Mouse (Mus musculus): ENCODE measurements around the gene Ppil6.
A peak's percentile ranks its signal among the peaks of the same experiment; 100 is the strongest.

The Ppil6 gene

GRCm38 (mm10) chr10:41479961-41480360 is 10.3 kb upstream of the Ppil6 start:
- DNase-seq, result no peak

GRCm38 (mm10) chr10:41480938-41481880 is 9.0 kb upstream of the Ppil6 start:
- no peak for DNase-seq

GRCm38 (mm10) chr10:41482446-41482845 is 7.8 kb upstream of the Ppil6 start:
- DNase-seq, result no peak

- no peak for DNase-seq
These were observed 4.5 kb upstream of the Ppil6 start for GRCm38 (mm10) chr10:41485778-41486177.

GRCm38 (mm10) chr10:41486506-41487170 is 3.6 kb upstream of the Ppil6 start:
- DNase-seq, result no peak

- DNase-seq, result no peak
These were observed 1.4 kb upstream of the Ppil6 start for GRCm38 (mm10) chr10:41488877-41489276.

- DNase-seq, result peak; percentile 58
These were observed 945 bp upstream of the Ppil6 start for GRCm38 (mm10) chr10:41489294-41489693.

GRCm38 (mm10) chr10:41490518-41490873 is 257 bp downstream of the Ppil6 start:
- DNase-seq, result no peak

- peak; percentile 53 for DNase-seq
These were observed 872 bp downstream of the Ppil6 start for GRCm38 (mm10) chr10:41491111-41491510.

GRCm38 (mm10) chr10:41500941-41501340 is 10.7 kb downstream of the Ppil6 start:
- DNase-seq, result peak; percentile 77

- DNase-seq, result no peak
These were observed 14.8 kb downstream of the Ppil6 start for GRCm38 (mm10) chr10:41504996-41505395.

- DNase-seq, result peak; percentile 81
These were observed 15.2 kb downstream of the Ppil6 start for GRCm38 (mm10) chr10:41505446-41505845.

GRCm38 (mm10) chr10:41509160-41509559 is 18.9 kb downstream of the Ppil6 start:
- peak; percentile 29 for DNase-seq

- no peak for DNase-seq
These were observed 24.1 kb downstream of the Ppil6 start for GRCm38 (mm10) chr10:41514301-41514700.

GRCm38 (mm10) chr10:41514921-41515320 is 24.7 kb downstream of the Ppil6 start:
- DNase-seq, result no peak

GRCm38 (mm10) chr10:41518508-41518980 is 28.3 kb downstream of the Ppil6 start:
- DNase-seq, result peak; percentile 85

- DNase-seq, result peak; percentile 95
These were observed 28.9 kb downstream of the Ppil6 start, which contains the start of gene Cd164 for GRCm38 (mm10) chr10:41518981-41519618. Gene Cd164, plus strand, starts transcription at chr10:41519414.

- DNase-seq, result peak; percentile 65
These were observed 29.6 kb downstream of the Ppil6 start for GRCm38 (mm10) chr10:41519640-41520409.

- no peak for DNase-seq
These were observed 30.1 kb downstream of the Ppil6 start for GRCm38 (mm10) chr10:41520410-41520673.

GRCm38 (mm10) chr10:41523386-41523785 is 33.1 kb downstream of the Ppil6 start:
- DNase-seq, result no peak

- no peak for DNase-seq
These were observed 35.5 kb downstream of the Ppil6 start for GRCm38 (mm10) chr10:41525696-41526095.

GRCm38 (mm10) chr10:41529972-41530371 is 39.7 kb downstream of the Ppil6 start:
- no peak for DNase-seq

- no peak for DNase-seq
These were observed 45.8 kb downstream of the Ppil6 start for GRCm38 (mm10) chr10:41535991-41536390.
